Mouse (Mus musculus) heart, embryonic 14.5 days (tissue): ENCODE data around the gene Ip6k1. TPM values are rescaled to one million over a fixed set of nuclear protein-coding genes. Genes with fewer than 3 reads are reported as not detected.

Source experiments
- ATAC-seq: fragments of 200-750 bp; cut with Nextera tagmentation; 2 replicates; pipeline ENCODE4 v1.8.0; 2017; ENCODE audit warnings: low read depth, moderate TSS enrichment; ENCODE audit not compliant: insufficient number of reproducible peaks, insufficient read depth, low FRiP score
- H3K27ac ChIP-seq, 2 experiments: fragments of 200-500 bp in 1 of 2; fragments of 300-500 bp in 1 of 2; sonication (generic) in 1 of 2; replicated peaks in 1 of 2; 2 replicates each; pipeline ENCODE4 v1.5.1; 2012 to 2014; ENCODE audit warnings: low read depth in 2 of 2, low read length in 2 of 2, control low read depth in 1 of 2, mild to moderate bottlenecking in 1 of 2, mixed read lengths in 1 of 2; ENCODE audit not compliant: control insufficient read depth in 1 of 2, insufficient read depth in 1 of 2
- H3K27me3 ChIP-seq: fragments of 300-500 bp; sonication (generic); 2 replicates; pipeline ENCODE4 v1.6.1; 2014; ENCODE audit warnings: mild to moderate bottlenecking, low read length, control low read depth; ENCODE audit not compliant: control insufficient read depth, insufficient read depth
- H3K36me3 ChIP-seq: fragments of 300-500 bp; sonication (generic); 2 replicates; pipeline ENCODE4 v1.6.1; 2014; ENCODE audit warnings: mild to moderate bottlenecking, control low read depth, low read length, mixed read lengths; ENCODE audit not compliant: control insufficient read depth, insufficient read depth
- H3K4me1 ChIP-seq, 2 experiments: fragments of 200-500 bp in 1 of 2; fragments of 300-500 bp in 1 of 2; sonication (generic) in 1 of 2; 2 replicates each; pipeline ENCODE4 v1.6.1; 2012 to 2014; ENCODE audit warnings: low read length in 2 of 2, control low read depth in 1 of 2, mixed read lengths in 1 of 2; ENCODE audit not compliant: control insufficient read depth in 2 of 2, insufficient read depth in 2 of 2
- H3K4me2 ChIP-seq: fragments of 300-500 bp; sonication (generic); 2 replicates; pipeline ENCODE4 v1.6.1; 2014; ENCODE audit warnings: mild to moderate bottlenecking, low read length
- H3K4me3 ChIP-seq, 2 experiments: fragments of 200-500 bp in 1 of 2; fragments of 300-500 bp in 1 of 2; sonication (generic) in 1 of 2; 2 replicates each; pipeline ENCODE4 v1.5.1; 2012 to 2014; ENCODE audit warnings: low read length in 2 of 2, mild to moderate bottlenecking in 2 of 2, control low read depth in 1 of 2, low read depth in 1 of 2, moderate library complexity in 1 of 2; ENCODE audit not compliant: control insufficient read depth in 1 of 2, insufficient read depth in 1 of 2
- H3K9ac ChIP-seq: fragments of 300-500 bp; sonication (generic); 2 replicates; pipeline ENCODE4 v1.6.1; 2014; ENCODE audit warnings: mild to moderate bottlenecking, low read length
- H3K9me3 ChIP-seq: fragments of 300-500 bp; sonication (generic); 2 replicates; pipeline ENCODE4 v1.6.1; 2016; ENCODE audit warnings: low read length, control low read depth; ENCODE audit not compliant: control insufficient read depth
- WGBS: fragments of 180-500 bp; shearing (Covaris S2); extraction: QIAGEN DNeasy Blood & Tissue Kit; methylation state at CpG from one replicate; pipeline ENCODE4 v1.1.7; 2014; 5-methylcytosine and 5-hydroxymethylcytosine counted together
- polyA plus RNA-seq: library from polyadenylated mRNA; unstranded; fragments of >200 nt; fragmentation: Nextera tagmentation; extraction: Ambion mirVana; gene quantifications from 2 replicates; pipeline ENCODE4 v1.2.1, GENCODE M21; 2014

The Ip6k1 gene
- polyA plus RNA-seq, 1 experiment from 2014 or later = 21.9 TPM

- Histone ChIP-seq H3K36me3 (peaks cover 30% of the 10 kb centered on the region), H3K9ac (peak overlapping the region; percentile 89), H3K4me2 (peak overlapping the region; percentile 85), H3K27me3 (no peaks in the 10 kb centered on the region), H3K9me3 (no peaks in the 10 kb centered on the region), H3K4me3 (peak overlapping the region; percentile 60 to 84), H3K27ac (peak overlapping the region; percentile 99 to 100), H3K4me1 (peaks cover 44 to 49% of the 10 kb centered on the region in 2 experiments)
- 8% methylated on average over 4 of the region's 4 CpGs for WGBS
- ATAC-seq = peak; percentile 60
These were observed 18.8 kb upstream of the Ip6k1 start for GRCm38 (mm10) chr9:107983421-107983890.

- H3K4me3 ChIP-seq = peak overlapping the region; percentile 60 to 84
- no peaks in the 10 kb centered on the region for H3K27me3 ChIP-seq
- H3K4me1 ChIP-seq = peaks cover 44 to 49% of the 10 kb centered on the region in 2 experiments
- peak overlapping the region; percentile 89 for H3K9ac ChIP-seq
- peak overlapping the region; percentile 85 for H3K4me2 ChIP-seq
- peak overlapping the region; percentile 99 to 100 for H3K27ac ChIP-seq
- no peaks in the 10 kb centered on the region for H3K9me3 ChIP-seq
- H3K36me3 ChIP-seq = peaks cover 23% of the 10 kb centered on the region
- 48% methylated on average over 19 of the region's 19 CpGs for WGBS
- ATAC-seq = no peak
These were observed 18.1 kb upstream of the Ip6k1 start for GRCm38 (mm10) chr9:107984052-107984753.

DNA sequence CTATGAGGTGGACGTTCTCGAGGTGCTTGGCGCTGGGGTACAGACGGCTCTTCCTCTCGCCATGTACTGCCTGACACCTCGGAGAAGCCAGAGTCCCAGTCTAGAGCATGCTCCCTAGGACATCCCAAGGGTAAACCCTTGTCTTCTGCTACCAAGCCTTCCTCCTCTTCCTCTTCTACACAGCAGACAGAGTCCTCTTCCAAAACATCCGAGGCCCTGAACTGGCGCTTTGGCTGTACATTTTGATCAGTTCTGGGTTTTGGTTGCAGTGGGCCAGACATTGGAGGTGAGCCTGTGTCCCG is 17.6 kb upstream of the Ip6k1 start:
- peak overlapping the region; percentile 85 for H3K4me2 ChIP-seq
- WGBS = 40% methylated on average over 9 of the region's 9 CpGs
- no peaks in the 10 kb centered on the region for H3K27me3 ChIP-seq
- peak overlapping the region; percentile 60 to 84 for H3K4me3 ChIP-seq
- no peak for ATAC-seq
- peak overlapping the region; percentile 99 to 100 for H3K27ac ChIP-seq
- H3K9ac ChIP-seq = peak overlapping the region; percentile 89
- no peaks in the 10 kb centered on the region for H3K9me3 ChIP-seq
- H3K36me3 ChIP-seq = peaks cover 18% of the 10 kb centered on the region
- peaks cover 44 to 49% of the 10 kb centered on the region in 2 experiments for H3K4me1 ChIP-seq

GRCm38 (mm10) chr9:107985131-107986119 is 16.9 kb upstream of the Ip6k1 start, which contains the start of gene Inka1:
Gene Inka1, minus strand, starts transcription at chr9:107985879.
- peak within 1 kb of the TSS; percentile 89 for H3K9ac ChIP-seq
- H3K4me3 ChIP-seq = peak within 1 kb of the TSS; percentile 60 to 84
- no peaks in the 10 kb centered on the region for H3K27me3 ChIP-seq
- no peaks in the 10 kb centered on the region for H3K9me3 ChIP-seq
- peak within 1 kb of the TSS; percentile 85 for H3K4me2 ChIP-seq
- WGBS = under 1% methylated on average over 58 of the region's 58 CpGs
- H3K27ac ChIP-seq = peak within 1 kb of the TSS; percentile 99 to 100
- peaks cover 44 to 47% of the 10 kb centered on the region in 2 experiments for H3K4me1 ChIP-seq
- ATAC-seq = peak; percentile 55
- peaks cover 11% of the 10 kb centered on the region for H3K36me3 ChIP-seq

GRCm38 (mm10) chr9:107986376-107986775 is 15.9 kb upstream of the Ip6k1 start:
- Histone ChIP-seq H3K4me1 (peaks cover 35 to 37% of the 10 kb centered on the region in 2 experiments), H3K27ac (peak overlapping the region; percentile 36 to 99; a peak in 2 of 4 replicates), H3K27me3 (no peaks in the 10 kb centered on the region), H3K36me3 (peaks cover 11% of the 10 kb centered on the region), H3K9ac (peak overlapping the region; percentile 89), H3K4me2 (peak overlapping the region; percentile 85), H3K4me3 (peak overlapping the region; percentile 60 to 84), H3K9me3 (no peaks in the 10 kb centered on the region)
- WGBS = 4% methylated on average over 18 of the region's 18 CpGs
- peak; percentile 35 for ATAC-seq

DNA sequence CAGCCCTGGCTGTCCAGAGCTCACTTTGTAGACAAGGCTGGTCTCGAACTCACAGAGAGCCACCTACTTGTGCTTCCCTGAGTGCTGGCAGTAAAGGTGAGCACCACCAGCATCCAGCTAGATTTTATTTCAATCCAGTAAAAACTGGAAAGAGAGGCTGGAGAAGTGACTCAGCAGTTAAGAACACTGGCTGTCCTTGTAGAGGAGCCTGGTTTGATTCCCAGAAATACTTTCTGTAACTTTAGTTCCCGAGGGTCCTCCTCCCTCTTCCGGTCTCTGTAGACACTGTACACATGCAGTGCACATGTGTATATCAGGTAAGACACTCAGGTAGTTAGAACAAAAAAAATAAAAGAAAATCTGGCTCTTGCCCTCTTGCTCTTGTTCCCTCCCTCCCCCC is 14.4 kb upstream of the Ip6k1 start:
- Histone ChIP-seq H3K9ac (no peak overlapping the region), H3K27me3 (no peaks in the 10 kb centered on the region)
- WGBS = 65% methylated on average over 3 of the region's 3 CpGs

DNA sequence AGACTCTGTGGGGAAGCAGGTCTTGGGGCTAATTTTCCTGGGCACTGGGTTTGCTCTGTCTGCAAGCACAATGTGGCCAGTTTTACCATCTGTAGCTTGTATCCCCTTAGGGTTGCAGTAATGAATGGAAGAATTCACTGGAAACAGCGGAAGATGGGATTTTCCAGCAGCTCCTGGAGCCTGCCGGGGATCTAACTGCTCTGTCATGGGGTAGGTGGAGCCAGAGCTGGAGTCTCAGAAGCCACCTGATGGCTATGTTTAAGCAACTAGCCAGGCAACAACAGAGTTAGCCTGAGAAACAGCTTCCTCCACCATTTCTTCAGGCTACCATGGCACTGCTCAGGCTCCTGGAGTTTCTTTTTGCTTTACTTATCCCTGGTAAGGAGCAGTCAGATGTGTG is 10.1 kb upstream of the Ip6k1 start, which contains the start of gene Cdhr4:
Gene Cdhr4, plus strand, starts transcription at position 301 of the 400 bp plus-strand sequence.
- Histone ChIP-seq H3K4me1 (peaks cover 4 to 12% of the 10 kb centered on the region in 2 experiments; a peak in 2 of 4 replicates), H3K9ac (no peak within 1 kb of the TSS), H3K4me2 (no peak within 1 kb of the TSS), H3K36me3 (no peaks in the 10 kb centered on the region), H3K27me3 (no peaks in the 10 kb centered on the region), H3K9me3 (no peaks in the 10 kb centered on the region), H3K4me3 (no peak within 1 kb of the TSS), H3K27ac (no peak within 1 kb of the TSS)
- ATAC-seq = no peak
- 72% methylated on average over 2 of the region's 2 CpGs for WGBS

More for the DNA sequence above, 14.4 kb upstream of the Ip6k1 start:
- Histone ChIP-seq H3K4me3 (no peak overlapping the region), H3K4me1 (peaks cover 21% of the 10 kb centered on the region in 2 experiments), H3K27ac (no peak overlapping the region), H3K9me3 (no peaks in the 10 kb centered on the region), H3K4me2 (no peak overlapping the region), H3K36me3 (peaks cover 11% of the 10 kb centered on the region)
- ATAC-seq = no peak
